Mouse (Mus musculus) heart, postnatal 0 days (tissue): ENCODE results near the gene Dnaja4.

Experiments used
- CTCF ChIP-seq: IDR thresholded peaks from 2 replicates; pipeline ENCODE4 v1.5.1; 2016; ENCODE audit warnings: antibody characterized with exemption, control low read depth, low read depth
- EP300 ChIP-seq: IDR thresholded peaks from 2 replicates; pipeline ENCODE4 v1.6.1; 2016; ENCODE audit warnings: antibody characterized with exemption, low read depth

DNA sequence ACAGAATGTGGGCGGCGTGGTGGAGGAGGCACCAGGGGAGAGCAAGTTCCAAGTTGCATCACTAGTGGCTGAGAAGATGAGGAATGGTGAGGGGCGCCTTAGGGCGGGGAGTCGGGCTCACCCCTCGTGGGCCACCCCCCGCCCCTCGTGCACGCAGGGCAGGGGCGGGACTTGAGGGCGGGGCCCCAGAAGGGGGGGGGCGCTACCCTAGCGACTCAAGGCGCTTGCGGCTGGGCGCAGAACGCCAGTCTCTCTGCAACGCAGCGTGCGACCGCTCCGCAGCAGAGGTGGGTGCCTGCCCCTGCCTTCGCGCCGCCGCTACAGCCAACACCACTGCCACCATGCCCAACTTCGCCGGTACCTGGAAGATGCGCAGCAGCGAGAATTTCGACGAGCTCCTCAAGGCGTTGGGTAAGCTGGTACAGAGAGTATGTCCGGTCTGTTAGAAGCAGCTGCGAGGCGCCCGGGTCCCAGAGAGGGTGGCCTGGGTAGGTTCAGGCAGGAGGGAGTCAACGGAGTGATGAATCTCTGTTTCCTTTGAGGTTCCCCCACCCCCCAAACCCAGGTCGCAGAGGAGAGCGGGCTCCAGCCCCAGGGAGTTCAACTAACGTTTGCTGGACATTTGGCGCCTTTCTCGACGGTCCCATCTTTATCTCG lies 66.0 kb downstream of the Dnaja4 start, which contains the start of gene Crabp1:
- TF ChIP-seq EP300, result no peak
- TF ChIP-seq CTCF, result no peak
